Mouse (Mus musculus) heart, embryonic 15.5 days (tissue): ENCODE measurements around the gene Ttc16. TPM values are rescaled to one million over a fixed set of nuclear protein-coding genes. Genes with fewer than 3 reads are reported as not detected.

Experiments used
- ATAC-seq: fragments of 200-750 bp; cut with Nextera tagmentation; replicated peaks from 2 replicates; pipeline ENCODE4 v1.8.0; 2017; ENCODE audit warnings: low read depth, moderate TSS enrichment; ENCODE audit not compliant: insufficient number of reproducible peaks, insufficient read depth, low FRiP score
- H3K27ac ChIP-seq: fragments of 300-500 bp; sonication (generic); 2 replicates; pipeline ENCODE4 v1.5.1; 2015; ENCODE audit warnings: mild to moderate bottlenecking, inconsistent platforms
- H3K27me3 ChIP-seq: fragments of 300-500 bp; sonication (generic); 2 replicates; pipeline ENCODE4 v1.6.1; 2015; ENCODE audit warnings: inconsistent platforms
- H3K36me3 ChIP-seq: fragments of 300-500 bp; sonication (generic); 2 replicates; pipeline ENCODE4 v1.6.1; 2015; ENCODE audit warnings: mild to moderate bottlenecking, inconsistent platforms
- H3K4me1 ChIP-seq: fragments of 300-500 bp; sonication (generic); replicated peaks from 2 replicates; pipeline ENCODE4 v1.6.1; 2015; ENCODE audit warnings: inconsistent platforms
- H3K4me2 ChIP-seq: fragments of 300-500 bp; sonication (generic); 2 replicates; pipeline ENCODE4 v1.6.1; 2015; ENCODE audit warnings: inconsistent platforms, mild to moderate bottlenecking, moderate library complexity
- H3K4me3 ChIP-seq: fragments of 300-500 bp; sonication (generic); 2 replicates; pipeline ENCODE4 v1.5.1; 2015; ENCODE audit warnings: mild to moderate bottlenecking, inconsistent platforms
- H3K9ac ChIP-seq: fragments of 300-500 bp; sonication (generic); 2 replicates; pipeline ENCODE4 v1.6.1; 2015; ENCODE audit warnings: mild to moderate bottlenecking, inconsistent platforms
- H3K9me3 ChIP-seq: fragments of 300-500 bp; sonication (generic); replicated peaks from 2 replicates; pipeline ENCODE4 v1.6.1; 2016; ENCODE audit warnings: inconsistent platforms
- WGBS: fragments of 180-500 bp; shearing (Covaris S2); methylation state at CpG from one replicate; pipeline ENCODE4 v1.1.7; 2015; ENCODE audit warnings: mixed read lengths; 5-methylcytosine and 5-hydroxymethylcytosine counted together
- polyA plus RNA-seq: library from polyadenylated mRNA; unstranded; fragments of >200 nt; fragmentation: Nextera tagmentation; extraction: Ambion mirVana; gene quantifications from 2 replicates; pipeline ENCODE4 v1.2.1, GENCODE M21; 2015

Gene Ttc16
- polyA plus RNA-seq, 1 experiment from 2014 or later = 0.15 TPM

GRCm38 (mm10) chr2:32758503-32758902 lies 16.9 kb downstream of the Ttc16 start:
- H3K27me3 ChIP-seq = no peaks in the 10 kb centered on the region
- peaks cover 27% of the 10 kb centered on the region; the same call in 1 of the 2 replicates for H3K36me3 ChIP-seq
- no peak overlapping the region for H3K9ac ChIP-seq
- H3K4me1 ChIP-seq = peaks cover 6% of the 10 kb centered on the region
- no peak for ATAC-seq
- WGBS = 65% methylated on average over 8 of the region's 8 CpGs
- no peak overlapping the region for H3K27ac ChIP-seq
- H3K4me2 ChIP-seq = no peak overlapping the region
- H3K4me3 ChIP-seq = no peak overlapping the region
- H3K9me3 ChIP-seq = no peaks in the 10 kb centered on the region

DNA sequence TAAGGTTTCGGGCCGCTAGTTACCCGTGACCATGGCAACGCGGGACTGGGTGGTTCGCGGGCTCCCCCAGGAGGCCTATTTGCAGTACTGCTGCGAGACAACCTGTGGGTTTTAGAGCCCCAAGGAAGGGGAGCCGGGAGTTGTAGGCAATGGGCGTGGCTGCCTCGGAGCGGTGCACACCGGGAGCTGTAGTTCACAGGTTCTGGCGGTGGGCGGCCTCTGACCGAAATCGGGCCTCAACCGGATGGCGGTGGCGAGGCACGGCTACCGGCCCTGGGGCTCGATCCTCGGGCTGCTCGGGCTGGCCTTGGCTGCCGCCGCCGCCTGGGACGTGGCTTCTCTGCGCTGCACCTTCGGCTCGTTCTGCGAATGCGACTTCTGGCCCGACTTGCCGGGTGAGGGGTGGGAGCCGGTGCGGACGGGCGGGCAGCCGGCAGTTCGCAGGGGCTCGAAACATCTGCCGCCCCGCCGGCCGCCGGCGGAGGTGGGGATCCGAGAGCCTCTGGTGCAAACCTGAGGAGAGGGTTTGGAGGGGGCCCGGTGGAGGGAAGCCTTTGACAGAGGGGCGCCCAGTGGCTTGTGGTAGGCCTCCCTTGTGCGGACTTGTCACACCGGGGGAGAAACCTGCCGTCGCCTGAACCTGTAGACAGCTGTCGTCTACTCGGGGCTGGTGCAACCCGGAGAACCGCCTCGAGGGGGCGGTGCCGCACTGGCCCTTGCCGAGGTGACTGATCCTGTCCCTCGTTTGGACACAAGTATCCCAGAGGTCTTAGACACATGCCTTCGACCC lies 18.2 kb downstream of the Ttc16 start, which contains the start of gene Tor2a:
TSS of gene Tor2a (plus strand) at position 179 of the 790 bp plus-strand sequence.
- peak within 1 kb of the TSS; percentile 69 for H3K4me3 ChIP-seq
- H3K36me3 ChIP-seq = peaks cover 31% of the 10 kb centered on the region; the same call in 1 of the 2 replicates
- peak within 1 kb of the TSS; percentile 88 for H3K27ac ChIP-seq
- H3K27me3 ChIP-seq = no peaks in the 10 kb centered on the region
- H3K9me3 ChIP-seq = no peaks in the 10 kb centered on the region
- H3K4me2 ChIP-seq = peak within 1 kb of the TSS; percentile 73
- ATAC-seq = peak; percentile 96
- H3K4me1 ChIP-seq = peaks cover 6% of the 10 kb centered on the region
- under 1% methylated on average over 65 of the region's 66 CpGs for WGBS
- peak within 1 kb of the TSS; percentile 83 for H3K9ac ChIP-seq

GRCm38 (mm10) chr2:32756674-32757055 lies 18.8 kb downstream of the Ttc16 start:
- peaks cover 31% of the 10 kb centered on the region; the same call in 1 of the 2 replicates for H3K36me3 ChIP-seq
- peaks cover 11% of the 10 kb centered on the region for H3K4me1 ChIP-seq
- peak overlapping the region; percentile 11 for H3K4me2 ChIP-seq
- ATAC-seq = no peak
- H3K27me3 ChIP-seq = no peaks in the 10 kb centered on the region
- H3K4me3 ChIP-seq = peak overlapping the region; percentile 69
- H3K9ac ChIP-seq = no peak overlapping the region
- no peaks in the 10 kb centered on the region for H3K9me3 ChIP-seq
- 32% methylated on average over 6 of the region's 6 CpGs for WGBS
- H3K27ac ChIP-seq = no peak overlapping the region

DNA sequence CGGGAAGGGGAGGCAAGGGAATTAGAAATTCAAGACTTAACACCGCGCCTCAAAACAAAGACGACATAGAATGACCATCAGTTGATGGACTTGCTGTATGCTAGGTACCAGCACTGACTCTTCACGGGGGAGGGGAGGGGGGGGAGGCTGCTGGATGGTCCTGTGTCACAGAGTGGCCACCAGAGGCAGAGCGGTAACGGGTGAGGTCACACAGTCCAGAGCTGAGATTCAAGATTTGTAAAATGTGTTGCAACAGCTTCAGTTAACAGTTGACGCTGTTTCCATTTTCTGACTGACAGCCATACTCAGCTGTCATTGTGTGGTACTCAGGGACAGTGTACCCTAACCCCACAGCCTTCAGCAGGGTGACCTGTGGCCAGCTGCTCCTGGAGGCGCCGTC lies 23.3 kb downstream of the Ttc16 start:
- H3K9ac ChIP-seq = no peak overlapping the region
- H3K4me1 ChIP-seq = peaks cover 9% of the 10 kb centered on the region; the same call in 1 of the 2 replicates
- WGBS = 67% methylated on average over 10 of the region's 10 CpGs
- H3K27ac ChIP-seq = no peak overlapping the region
- peak overlapping the region; percentile 65; the same call in 1 of the 2 replicates for H3K4me2 ChIP-seq
- peak overlapping the region; percentile 47 for H3K4me3 ChIP-seq
- H3K9me3 ChIP-seq = no peaks in the 10 kb centered on the region
- ATAC-seq = no peak
- H3K27me3 ChIP-seq = no peaks in the 10 kb centered on the region
- H3K36me3 ChIP-seq = peaks cover 24% of the 10 kb centered on the region; the same call in 1 of the 2 replicates

- Histone ChIP-seq H3K4me2 (peak overlapping the region; percentile 65), H3K9me3 (no peaks in the 10 kb centered on the region), H3K9ac (peak overlapping the region; percentile 24), H3K4me3 (peak overlapping the region; percentile 47), H3K27me3 (no peaks in the 10 kb centered on the region), H3K27ac (peak overlapping the region; percentile 32; the same call in 1 of the 2 replicates), H3K36me3 (peaks cover 28% of the 10 kb centered on the region; the same call in 1 of the 2 replicates), H3K4me1 (peaks cover 9% of the 10 kb centered on the region; the same call in 1 of the 2 replicates)
- WGBS = 30% methylated on average over 9 of the region's 10 CpGs
- no peak for ATAC-seq
Measured at GRCm38 (mm10) chr2:32751665-32752033, 23.8 kb downstream of the Ttc16 start.

DNA sequence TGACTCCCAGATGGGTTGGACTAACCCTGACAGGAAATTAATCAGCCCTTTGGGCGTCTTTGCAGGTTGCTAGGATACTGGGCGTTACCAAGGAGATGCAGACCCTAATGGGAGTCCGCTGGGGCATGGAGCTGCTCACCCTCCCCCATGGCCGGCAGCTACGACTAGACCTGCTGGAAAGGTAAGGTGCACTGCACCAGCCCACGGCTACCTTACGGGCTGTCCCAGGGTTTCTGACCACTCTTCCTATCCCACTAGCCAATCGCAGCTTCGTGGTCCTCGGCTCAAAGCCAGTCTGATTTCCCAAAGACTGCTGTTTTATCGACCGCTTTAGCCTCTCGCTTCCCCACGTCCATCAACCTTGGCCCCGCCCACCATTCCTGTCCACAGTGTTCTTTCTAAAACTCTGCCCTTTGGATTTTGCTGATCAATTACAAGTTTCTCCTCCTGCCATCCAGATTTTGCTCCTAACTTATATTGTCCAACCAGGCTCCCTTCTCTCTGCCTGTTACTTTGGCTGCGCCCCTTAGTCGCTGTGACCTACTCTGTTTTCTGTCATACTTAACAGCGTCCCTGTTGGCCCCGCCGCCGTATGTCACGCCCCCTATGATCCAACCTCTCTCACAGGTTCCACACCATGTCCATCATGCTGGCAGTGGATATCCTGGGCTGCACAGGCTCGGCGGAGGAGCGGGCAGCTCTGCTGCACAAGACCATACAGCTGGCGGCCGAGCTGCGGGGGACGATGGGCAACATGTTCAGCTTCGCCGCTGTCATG lies 24.4 kb downstream of the Ttc16 start:
- peak; percentile 86 for ATAC-seq
- peaks cover 29% of the 10 kb centered on the region; the same call in 1 of the 2 replicates for H3K36me3 ChIP-seq
- H3K9me3 ChIP-seq = no peaks in the 10 kb centered on the region
- WGBS = 27% methylated on average over 31 of the region's 31 CpGs
- H3K27ac ChIP-seq = peak overlapping the region; percentile 32; the same call in 1 of the 2 replicates
- H3K27me3 ChIP-seq = no peaks in the 10 kb centered on the region
- H3K4me1 ChIP-seq = peaks cover 9% of the 10 kb centered on the region; the same call in 1 of the 2 replicates
- peak overlapping the region; percentile 24 for H3K9ac ChIP-seq
- H3K4me3 ChIP-seq = peak overlapping the region; percentile 47
- H3K4me2 ChIP-seq = peak overlapping the region; percentile 65

GRCm38 (mm10) chr2:32750199-32750598 lies 25.2 kb downstream of the Ttc16 start:
- no peaks in the 10 kb centered on the region for H3K9me3 ChIP-seq
- H3K4me3 ChIP-seq = no peak overlapping the region
- H3K4me2 ChIP-seq = no peak overlapping the region
- no peak overlapping the region for H3K27ac ChIP-seq
- no peak overlapping the region for H3K9ac ChIP-seq
- no peaks in the 10 kb centered on the region for H3K27me3 ChIP-seq
- no peak for ATAC-seq
- peaks cover 9% of the 10 kb centered on the region; the same call in 1 of the 2 replicates for H3K4me1 ChIP-seq
- WGBS = 77% methylated on average over 7 of the region's 7 CpGs
- H3K36me3 ChIP-seq = peaks cover 32% of the 10 kb centered on the region; the same call in 1 of the 2 replicates

DNA sequence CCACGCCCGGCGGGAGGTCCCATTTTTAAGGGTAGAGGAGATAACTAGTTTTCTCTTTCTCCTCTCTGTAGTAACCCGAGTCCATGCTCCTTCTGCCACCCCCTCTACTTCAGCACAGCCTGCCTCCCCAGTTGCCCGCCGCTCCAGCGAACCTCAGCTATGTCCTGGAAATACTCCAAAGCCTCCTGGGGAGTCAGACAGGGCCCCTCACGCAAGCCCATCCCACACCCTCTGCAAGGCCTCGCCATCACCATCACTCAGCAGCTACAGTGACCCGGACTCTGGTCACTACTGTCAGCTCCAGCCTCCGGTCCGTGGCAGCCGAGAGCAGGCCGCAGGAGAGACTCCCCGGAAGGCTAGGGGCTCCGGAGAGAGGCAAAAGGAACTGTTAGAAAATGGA lies 26.4 kb downstream of the Ttc16 start:
- peaks cover 9% of the 10 kb centered on the region; the same call in 1 of the 2 replicates for H3K4me1 ChIP-seq
- no peaks in the 10 kb centered on the region for H3K9me3 ChIP-seq
- no peak overlapping the region for H3K4me3 ChIP-seq
- H3K27me3 ChIP-seq = no peaks in the 10 kb centered on the region
- H3K36me3 ChIP-seq = peaks cover 26% of the 10 kb centered on the region; the same call in 1 of the 2 replicates
- H3K4me2 ChIP-seq = no peak overlapping the region
- 73% methylated on average over 16 of the region's 16 CpGs for WGBS
- no peak for ATAC-seq
- H3K27ac ChIP-seq = no peak overlapping the region
- H3K9ac ChIP-seq = no peak overlapping the region

- Histone ChIP-seq H3K27ac (no peak overlapping the region), H3K4me1 (peaks cover 18% of the 10 kb centered on the region), H3K4me3 (no peak overlapping the region), H3K9me3 (no peaks in the 10 kb centered on the region), H3K4me2 (no peak overlapping the region), H3K9ac (no peak overlapping the region), H3K36me3 (peaks cover 11% of the 10 kb centered on the region; the same call in 1 of the 2 replicates), H3K27me3 (peaks cover 36% of the 10 kb centered on the region)
- WGBS = 64% methylated on average over 15 of the region's 15 CpGs
- no peak for ATAC-seq
Measured at GRCm38 (mm10) chr2:32744272-32744982, 31.0 kb downstream of the Ttc16 start.

GRCm38 (mm10) chr2:32742173-32742531 lies 33.3 kb downstream of the Ttc16 start:
- no peak for ATAC-seq
- Histone ChIP-seq H3K4me2 (peak overlapping the region; percentile 69), H3K27ac (no peak overlapping the region), H3K4me1 (peaks cover 21% of the 10 kb centered on the region), H3K27me3 (peaks cover 36% of the 10 kb centered on the region), H3K36me3 (peaks cover 7% of the 10 kb centered on the region; the same call in 1 of the 2 replicates), H3K9ac (no peak overlapping the region), H3K4me3 (peak overlapping the region; percentile 48; the same call in 1 of the 2 replicates), H3K9me3 (no peaks in the 10 kb centered on the region)
- 33% methylated on average over 18 of the region's 18 CpGs for WGBS
